Mouse (Mus musculus): ENCODE measurements around the gene Cnksr3. TPM values are rescaled to one million over a fixed set of nuclear protein-coding genes. Genes with fewer than 3 reads are reported as not detected.

Cnksr3 gene
- polyA plus RNA-seq (2014; fragmentation: Illumina TruSeq; extraction: RNeasy Lipid Tissue Mini Kit (QIAGEN cat#74804); ENCODE audit: low read depth, low replicate concordance) = 5.2 TPM

DNA sequence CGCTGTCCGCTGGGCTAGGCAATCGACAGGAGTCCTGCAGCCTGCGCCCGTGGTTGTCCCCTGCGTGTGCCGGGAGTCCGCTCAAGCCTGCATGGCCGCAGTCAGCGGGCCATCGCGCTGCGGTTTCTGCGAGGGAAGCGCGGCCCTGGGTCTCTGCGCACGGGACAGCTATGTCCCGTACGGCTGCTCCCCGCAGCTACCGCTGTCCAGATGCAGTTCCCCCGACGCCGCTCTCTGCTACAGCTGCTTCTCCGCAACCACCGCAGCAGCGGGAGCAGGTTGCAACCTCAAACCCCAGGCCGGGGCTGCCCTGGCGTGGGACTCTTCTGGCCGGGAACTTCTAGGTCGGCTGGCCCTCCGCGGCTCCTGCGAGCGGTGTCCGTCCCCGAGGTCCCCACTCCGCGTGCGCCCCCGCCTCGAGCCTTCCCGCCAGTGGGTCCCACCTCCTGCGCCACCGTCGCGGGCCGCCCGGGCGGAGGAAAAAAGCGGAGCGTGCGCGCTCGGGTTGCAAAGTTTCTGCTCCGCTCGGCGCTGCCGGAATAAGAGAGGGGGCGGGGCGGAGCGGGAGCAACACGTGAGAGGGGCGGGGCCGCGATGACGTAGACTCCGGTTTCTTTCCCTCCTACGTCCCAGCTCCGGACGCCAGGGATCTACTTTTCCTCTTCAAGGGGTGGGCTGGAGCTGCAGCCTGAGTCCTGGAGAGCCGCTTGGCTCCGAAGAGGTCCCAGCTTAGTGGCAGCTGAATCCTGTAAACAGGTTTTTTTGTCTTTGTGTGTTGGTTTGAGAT lies at the start of gene Cnksr3:
Gene Cnksr3 (minus strand): TSS at position 542 of the 787 bp plus-strand sequence.

Other genes with a start within 250 kb of the Cnksr3 start
- gene Ipcef1, start 159.8 kb downstream of the Cnksr3 start, polyA plus RNA-seq (2014; fragmentation: Illumina TruSeq; extraction: RNeasy Lipid Tissue Mini Kit (QIAGEN cat#74804); ENCODE audit: low read depth, low replicate concordance) = 0.04 TPM

All from testis, adult 10 weeks (tissue).